Mouse (Mus musculus) limb, embryonic 14.5 days (tissue): ENCODE data around the gene D5Ertd579e. TPM values are rescaled to one million over a fixed set of nuclear protein-coding genes. Genes with fewer than 3 reads are reported as not detected.
"Not testable (repeated sequence)": the region's sequence is repeated elsewhere in the genome, so short reads cannot be mapped to it uniquely, and the experiment has no call there.

ENCODE experiments used
- ATAC-seq: fragments of 200-750 bp; cut with Nextera tagmentation; 2 replicates; pipeline ENCODE4 v1.8.0; 2017; ENCODE audit warnings: low read depth, moderate number of reproducible peaks, moderate TSS enrichment; ENCODE audit not compliant: low FRiP score
- DNase-seq: peaks from one replicate; pipeline ENCODE4 v3.0.0-alpha.2; 2015; ENCODE audit warnings: low spot score
- H3K27ac ChIP-seq: fragments of 300-500 bp; sonication (generic); replicated peaks from 2 replicates; pipeline ENCODE4 v1.5.1; 2014; ENCODE audit warnings: low read depth, mild to moderate bottlenecking, low read length, moderate library complexity, mixed read lengths
- H3K27me3 ChIP-seq: fragments of 300-500 bp; sonication (generic); 2 replicates; pipeline ENCODE4 v1.6.1; 2014; ENCODE audit warnings: low read length, mixed read lengths; ENCODE audit not compliant: control insufficient read depth, insufficient read depth
- H3K36me3 ChIP-seq: fragments of 300-500 bp; sonication (generic); 2 replicates; pipeline ENCODE4 v1.6.1; 2014; ENCODE audit warnings: mild to moderate bottlenecking, low read length, moderate library complexity, mixed read lengths; ENCODE audit not compliant: control insufficient read depth, insufficient read depth
- H3K4me1 ChIP-seq: fragments of 300-500 bp; sonication (generic); 2 replicates; pipeline ENCODE4 v1.6.1; 2014; ENCODE audit warnings: antibody characterized with exemption, low read length, mixed read lengths; ENCODE audit not compliant: control insufficient read depth, insufficient read depth
- H3K4me2 ChIP-seq: fragments of 300-500 bp; sonication (generic); replicated peaks from 2 replicates; pipeline ENCODE4 v1.6.1; 2014; ENCODE audit warnings: low read depth, mild to moderate bottlenecking, low read length, moderate library complexity; ENCODE audit not compliant: severe bottlenecking
- H3K4me3 ChIP-seq: fragments of 300-500 bp; sonication (generic); replicated peaks from 2 replicates; pipeline ENCODE4 v1.5.1; 2014; ENCODE audit warnings: low read length
- H3K9ac ChIP-seq: fragments of 300-500 bp; sonication (generic); 2 replicates; pipeline ENCODE4 v1.6.1; 2014; ENCODE audit warnings: mild to moderate bottlenecking, low read depth, low read length, moderate library complexity; ENCODE audit not compliant: severe bottlenecking
- H3K9me3 ChIP-seq: fragments of 300-500 bp; sonication (generic); 2 replicates; pipeline ENCODE4 v1.6.1; 2016; ENCODE audit warnings: low read length; ENCODE audit not compliant: control insufficient read depth
- POLR2A ChIP-seq: fragments of 200-500 bp; IDR thresholded peaks from 2 replicates; pipeline ENCODE4 v1.8.0; 2012; ENCODE audit warnings: inconsistent platforms, mild to moderate bottlenecking, moderate library complexity, borderline replicate concordance; ENCODE audit not compliant: insufficient read depth, insufficient read length; ENCODE audit errors: extremely low read depth
- WGBS: fragments of 180-500 bp; shearing (Covaris S2); extraction: QIAGEN DNeasy Blood & Tissue Kit; methylation state at CpG from one replicate; pipeline ENCODE4 v1.1.7; 2014; 5-methylcytosine and 5-hydroxymethylcytosine counted together
- polyA plus RNA-seq, 2 experiments: library from polyadenylated mRNA; depleted of rRNA in 1 of 2; stranded (reverse) in 1 of 2; unstranded in 1 of 2; fragments of >200 nt; fragmentation: Nextera tagmentation in 1 of 2; extraction: Ambion mirVana in 1 of 2; gene quantifications; 2 replicates each; pipeline versions ENCODE4 v1.2.1 to v1.2.3; 2012 to 2014

The D5Ertd579e gene
- polyA plus RNA-seq, 2 experiments, result 20.8 to 21.6 TPM

DNA sequence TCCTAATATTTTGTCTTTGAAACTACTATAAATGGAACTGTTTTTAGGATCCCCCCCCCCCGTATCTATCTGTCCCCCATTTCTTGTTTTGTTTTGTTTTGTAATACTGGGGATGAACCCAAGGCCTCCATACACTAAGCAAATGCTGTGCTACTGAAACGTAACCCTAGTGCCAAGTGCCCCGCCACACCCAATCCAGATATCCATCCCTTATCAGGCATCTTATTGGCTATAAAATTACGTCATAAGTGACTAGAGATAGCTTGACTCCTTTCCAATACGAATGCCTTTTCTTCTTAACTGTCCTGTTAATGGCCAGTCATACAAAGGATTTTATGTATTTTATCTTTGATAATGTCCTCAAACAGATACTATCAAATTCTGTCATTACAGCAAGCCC lies 28.7 kb downstream of the D5Ertd579e start:
- DNase-seq (no peak), ATAC-seq (no peak)
- no peak for TF ChIP-seq POLR2A
- Histone ChIP-seq H3K4me2 (no peak overlapping the region), H3K27me3 (no peaks in the 10 kb centered on the region), H3K4me1 (no peaks in the 10 kb centered on the region), H3K9me3 (no peaks in the 10 kb centered on the region), H3K27ac (no peak overlapping the region), H3K36me3 (peaks cover 44% of the 10 kb centered on the region), H3K4me3 (no peak overlapping the region), H3K9ac (no peak overlapping the region)
- WGBS, result 91% methylated on average over 5 of the region's 5 CpGs

DNA sequence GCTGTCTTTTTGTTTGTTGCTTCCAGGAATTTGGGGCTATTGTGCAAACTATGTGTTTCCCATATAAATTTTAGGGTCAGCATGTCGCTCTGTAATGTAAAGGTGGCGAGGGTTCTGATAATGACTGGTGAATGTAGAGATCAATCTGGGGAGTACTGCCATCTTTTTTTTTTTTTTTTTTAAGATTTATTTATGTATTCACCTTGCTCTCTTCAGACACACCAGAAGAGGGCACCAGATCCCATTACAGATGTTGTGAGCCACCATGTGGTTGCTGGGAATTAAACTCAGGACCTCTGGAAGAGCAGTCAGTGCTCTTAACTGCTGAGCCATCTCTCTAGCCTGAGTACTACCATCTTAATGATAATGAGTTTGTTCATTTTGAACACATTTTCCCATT lies 29.1 kb downstream of the D5Ertd579e start:
- not testable (repeated sequence) for H3K27ac ChIP-seq, DNase-seq, H3K27me3 ChIP-seq, H3K4me1 ChIP-seq, ATAC-seq, H3K9ac ChIP-seq, H3K4me3 ChIP-seq, H3K4me2 ChIP-seq, H3K9me3 ChIP-seq
- H3K36me3 ChIP-seq, result peaks cover 43% of the 10 kb centered on the region
- WGBS, result 96% methylated on average over 2 of the region's 2 CpGs

DNA sequence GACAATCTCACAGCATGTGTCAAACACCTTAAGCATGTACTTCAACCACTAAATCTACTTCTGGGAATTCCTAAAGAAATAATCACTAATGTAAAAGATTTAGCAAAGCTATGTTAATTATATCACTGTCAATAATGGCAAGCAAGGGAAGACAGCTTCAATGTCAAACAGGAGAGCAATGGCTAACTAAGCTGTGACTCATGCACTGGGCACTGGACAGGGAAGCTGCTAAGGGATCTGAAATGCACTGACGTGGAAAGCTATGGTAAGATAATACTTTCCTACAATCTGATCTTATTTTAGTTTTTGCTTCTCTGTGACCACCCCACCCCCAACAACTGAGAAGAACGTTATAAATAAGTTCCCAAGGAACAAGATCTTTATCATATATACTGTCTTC lies 32.5 kb downstream of the D5Ertd579e start:
- H3K9ac ChIP-seq, result no peak overlapping the region
- ATAC-seq (no peak), DNase-seq (no peak)
- no peaks in the 10 kb centered on the region for H3K27me3 ChIP-seq
- no peaks in the 10 kb centered on the region for H3K9me3 ChIP-seq
- H3K4me3 ChIP-seq, result no peak overlapping the region
- peaks cover 21% of the 10 kb centered on the region for H3K36me3 ChIP-seq
- no peak overlapping the region for H3K27ac ChIP-seq
- H3K4me1 ChIP-seq, result no peaks in the 10 kb centered on the region
- H3K4me2 ChIP-seq, result no peak overlapping the region
- WGBS, result 82% methylated on average over 2 of the region's 2 CpGs
- no peak for TF ChIP-seq POLR2A

DNA sequence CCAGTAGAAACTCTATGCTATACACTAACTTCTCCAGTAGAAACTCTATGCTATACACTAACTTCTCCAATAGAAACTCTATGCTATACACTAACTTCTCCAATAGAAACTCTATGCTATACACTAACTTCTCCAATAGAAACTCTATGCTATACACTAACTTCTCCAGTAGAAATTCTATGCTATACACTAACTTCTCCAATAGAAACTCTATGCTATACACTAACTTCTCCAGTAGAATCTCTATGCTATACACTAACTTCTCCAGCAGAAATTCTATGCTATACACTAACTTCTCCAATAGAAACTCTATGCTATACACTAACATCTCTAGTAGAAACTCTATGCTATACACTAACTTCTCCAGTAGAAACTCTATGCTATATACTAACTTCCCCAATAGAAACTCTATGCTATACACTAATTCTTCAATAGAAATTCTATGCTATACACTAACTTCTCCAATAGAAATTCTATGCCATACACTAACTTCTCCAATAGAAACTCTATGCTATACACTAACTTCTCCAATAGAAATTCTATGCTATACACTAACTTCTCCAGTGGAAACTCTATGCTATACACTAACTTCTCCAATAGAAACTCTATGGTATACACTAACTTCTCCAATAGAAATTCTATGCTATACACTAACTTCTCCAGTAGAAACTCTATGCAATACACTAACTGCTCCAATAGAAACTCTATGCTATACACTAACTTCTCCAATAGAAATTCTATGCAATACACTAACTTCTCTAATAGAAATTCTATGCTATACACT lies 34.7 kb downstream of the D5Ertd579e start:
- not testable (repeated sequence) for H3K4me1 ChIP-seq, H3K9me3 ChIP-seq, H3K27me3 ChIP-seq, H3K9ac ChIP-seq, ATAC-seq, H3K4me2 ChIP-seq, DNase-seq, H3K4me3 ChIP-seq, H3K27ac ChIP-seq
- H3K36me3 ChIP-seq, result peaks cover 11% of the 10 kb centered on the region; the same call in 1 of the 2 replicates

DNA sequence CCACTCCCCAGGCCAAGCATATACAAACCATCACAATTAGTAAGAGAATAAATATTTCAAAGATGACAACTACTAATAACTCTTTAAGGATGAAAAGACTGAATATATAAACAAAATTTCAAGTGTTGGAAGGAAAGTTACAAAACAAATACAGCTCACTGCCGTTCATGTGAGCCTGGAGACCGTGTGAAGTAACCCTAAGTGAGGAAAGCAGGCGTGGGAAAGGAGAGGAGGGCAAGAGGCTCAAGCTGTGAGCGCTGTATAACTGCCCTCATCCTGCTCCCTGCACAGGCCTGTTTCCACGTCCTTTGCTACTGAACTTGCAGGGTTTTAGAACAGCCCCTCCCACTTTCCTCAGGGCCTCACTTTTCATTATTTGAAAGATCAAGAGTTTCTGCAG lies 70.2 kb downstream of the D5Ertd579e start:
- WGBS, result 76% methylated on average over 5 of the region's 5 CpGs
- Histone ChIP-seq H3K27me3 (no peaks in the 10 kb centered on the region), H3K4me1 (no peaks in the 10 kb centered on the region), H3K9me3 (no peaks in the 10 kb centered on the region), H3K4me2 (no peak overlapping the region), H3K27ac (no peak overlapping the region), H3K4me3 (no peak overlapping the region), H3K36me3 (peaks cover 22% of the 10 kb centered on the region), H3K9ac (no peak overlapping the region)
- no peak for ATAC-seq
- DNase-seq, result no peak
- TF ChIP-seq POLR2A, result no peak

DNA sequence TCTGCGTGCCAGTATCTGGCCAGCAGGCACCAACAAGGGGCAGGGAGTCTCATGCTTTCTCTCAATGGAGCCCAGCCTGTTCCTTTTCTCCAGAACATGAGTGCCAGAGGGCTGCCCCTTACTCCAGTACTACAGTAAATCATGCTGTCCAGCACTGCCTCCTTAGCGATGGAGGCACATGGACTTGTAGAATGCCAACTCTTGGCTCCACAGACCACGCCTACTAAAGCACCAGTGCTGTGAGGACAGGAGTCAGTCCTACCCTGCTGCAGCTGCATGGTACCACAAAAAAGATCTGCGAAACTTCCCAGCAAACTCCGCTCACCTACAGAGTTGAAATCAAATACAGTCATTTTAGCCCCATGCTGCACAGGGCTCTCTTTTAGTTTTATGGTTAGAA lies 72.2 kb downstream of the D5Ertd579e start:
- no peak overlapping the region for H3K27ac ChIP-seq
- WGBS, result 80% methylated on average over 5 of the region's 5 CpGs
- no peaks in the 10 kb centered on the region for H3K4me1 ChIP-seq
- ATAC-seq (no peak), DNase-seq (no peak)
- H3K36me3 ChIP-seq, result peaks cover 20% of the 10 kb centered on the region
- no peak for TF ChIP-seq POLR2A
- no peak overlapping the region for H3K4me3 ChIP-seq
- no peak overlapping the region for H3K4me2 ChIP-seq
- no peak overlapping the region for H3K9ac ChIP-seq
- no peaks in the 10 kb centered on the region for H3K9me3 ChIP-seq
- no peaks in the 10 kb centered on the region for H3K27me3 ChIP-seq
